Mouse (Mus musculus) thymus, adult 2 months (tissue): ENCODE data around the gene Iltifb. TPM values are rescaled to one million over a fixed set of nuclear protein-coding genes. Genes with fewer than 3 reads are reported as not detected.
"Not testable (repeated sequence)": the region's sequence is repeated elsewhere in the genome, so short reads cannot be mapped to it uniquely, and the experiment has no call there.

Source experiments
- DNase-seq: peaks from one replicate; pipeline ENCODE4 v3.0.0; 2021
- H3K27ac ChIP-seq: fragments of 200-500 bp; 2 replicates; pipeline ENCODE4 v1.5.1; 2012; ENCODE audit warnings: low read length, control low read depth; ENCODE audit not compliant: control insufficient read depth, insufficient read depth
- H3K27me3 ChIP-seq: fragments of 200-500 bp; 2 replicates; pipeline ENCODE4 v1.6.1; 2012; ENCODE audit warnings: mild to moderate bottlenecking, low read length, moderate library complexity, mixed read lengths; ENCODE audit not compliant: control insufficient read depth, insufficient read depth
- H3K36me3 ChIP-seq: fragments of 200-500 bp; 2 replicates; pipeline ENCODE4 v1.6.1; 2012; ENCODE audit warnings: mild to moderate bottlenecking, low read length, moderate library complexity; ENCODE audit not compliant: control insufficient read depth, insufficient read depth
- H3K4me1 ChIP-seq: fragments of 200-500 bp; replicated peaks from 2 replicates; pipeline ENCODE4 v1.6.1; 2012; ENCODE audit warnings: low read length; ENCODE audit not compliant: control insufficient read depth, insufficient read depth
- H3K4me3 ChIP-seq: fragments of 200-500 bp; 2 replicates; pipeline ENCODE4 v1.5.1; 2012; ENCODE audit warnings: mild to moderate bottlenecking, low read length, control low read depth, moderate library complexity; ENCODE audit not compliant: control insufficient read depth, insufficient read depth
- CTCF ChIP-seq: fragments of 200-500 bp; IDR thresholded peaks from 2 replicates; pipeline ENCODE4 v1.5.1; 2012; ENCODE audit warnings: mild to moderate bottlenecking, control low read depth, low read length, moderate library complexity, borderline replicate concordance; ENCODE audit not compliant: control insufficient read depth, poor library complexity, insufficient read depth; ENCODE audit errors: extremely low read depth
- POLR2A ChIP-seq: fragments of 200-500 bp; IDR thresholded peaks from 2 replicates; pipeline ENCODE4 v1.6.1; 2012; ENCODE audit warnings: mild to moderate bottlenecking, low read length, control low read depth, moderate library complexity; ENCODE audit not compliant: control insufficient read depth, poor library complexity, insufficient read depth; ENCODE audit errors: extremely low read depth
- WGBS: fragments of 180-500 bp; shearing (Covaris S2); methylation state at CpG from one replicate; pipeline ENCODE4 v1.1.7; 2018; 5-methylcytosine and 5-hydroxymethylcytosine counted together
- polyA plus RNA-seq: library from polyadenylated mRNA; depleted of rRNA; stranded (reverse); fragments of >200 nt; gene quantifications from 2 replicates; pipeline ENCODE4 v1.2.3, GENCODE M21; 2012; rRNA removed

Gene Iltifb
- polyA plus RNA-seq, 1 experiment: not detected

DNA sequence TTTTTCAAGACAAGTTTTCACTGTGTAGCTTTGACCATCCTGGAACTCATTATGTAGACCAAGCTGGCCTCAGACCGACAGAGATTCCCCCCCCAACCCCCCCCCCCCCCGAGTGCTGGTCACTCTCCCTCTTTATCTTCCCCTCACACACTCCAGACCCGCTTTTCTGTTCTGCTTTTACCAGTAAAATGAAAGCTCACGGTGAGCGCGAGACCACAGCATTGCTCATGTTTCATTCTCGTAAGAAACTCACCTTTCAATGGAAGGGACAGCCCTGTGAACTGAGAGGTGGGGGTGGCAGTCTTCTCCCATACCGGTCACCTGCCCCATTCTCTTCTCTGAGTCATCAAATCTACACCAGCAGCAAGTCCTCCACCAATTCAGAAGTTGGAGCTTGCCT lies 26.0 kb downstream of the Iltifb start:
- not testable (repeated sequence) for H3K27ac ChIP-seq, H3K4me3 ChIP-seq, H3K36me3 ChIP-seq, H3K27me3 ChIP-seq, DNase-seq, H3K4me1 ChIP-seq
- 41% methylated on average over 3 of the region's 8 CpGs for WGBS

- H3K36me3 ChIP-seq: not testable (repeated sequence)
Measured at GRCm38 (mm10) chr10:118258388-118258787, 36.5 kb downstream of the Iltifb start, which contains the start of gene Gm32802. TSS of gene Gm32802 (plus strand) at chr10:118258688.

GRCm38 (mm10) chr10:118250852-118251295 lies 44.0 kb downstream of the Iltifb start:
- no peak overlapping the region for H3K4me3 ChIP-seq
- H3K4me1 ChIP-seq: no peaks in the 10 kb centered on the region
- whole genome bisulfite sequencing: 45% methylated on average over 10 of the region's 10 CpGs
- no peaks in the 10 kb centered on the region for H3K27me3 ChIP-seq
- peak; percentile 39 for DNase-seq
- H3K36me3 ChIP-seq: no peaks in the 10 kb centered on the region
- no peak overlapping the region for H3K27ac ChIP-seq
- TF ChIP-seq POLR2A: no peak
- TF ChIP-seq CTCF: peak; percentile 42; the same call in 1 of the 2 replicates

More at GRCm38 (mm10) chr10:118258388-118258787, 36.5 kb downstream of the Iltifb start, which contains the start of gene Gm32802:
- not testable (repeated sequence) for H3K4me1 ChIP-seq, H3K27ac ChIP-seq, H3K4me3 ChIP-seq, DNase-seq, H3K27me3 ChIP-seq
- no CpG with 5 or more reads among the region's 13 CpGs for WGBS

DNA sequence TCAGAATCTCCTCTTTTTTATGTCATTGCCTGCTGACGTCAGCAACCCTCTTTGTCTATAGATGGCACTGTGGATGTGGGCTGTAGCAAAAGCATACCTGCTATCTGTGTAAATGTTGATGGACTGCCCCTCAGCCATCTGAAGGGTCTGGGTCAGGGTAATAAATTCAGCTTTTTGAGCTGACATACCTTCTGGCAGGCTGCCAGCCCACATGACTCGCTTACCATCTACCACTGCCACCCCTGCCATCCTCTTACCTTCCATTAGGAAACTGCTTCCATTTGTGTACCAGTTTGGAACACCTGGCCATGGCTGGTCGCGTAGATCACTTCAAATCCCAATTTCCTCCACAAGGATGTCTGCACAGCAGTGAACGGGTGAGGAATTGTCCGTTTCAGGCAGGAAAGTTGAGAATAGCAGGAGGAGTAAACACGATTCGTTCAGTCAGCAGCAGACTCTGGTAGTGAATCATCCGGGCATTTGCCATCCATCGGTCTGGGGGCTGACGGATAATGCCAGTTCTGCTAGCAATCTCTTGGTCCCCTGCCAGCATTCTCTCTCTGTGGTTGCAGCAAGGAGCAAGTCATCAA lies 45.7 kb downstream of the Iltifb start:
- not testable (repeated sequence) for DNase-seq, H3K27ac ChIP-seq, H3K27me3 ChIP-seq, H3K4me1 ChIP-seq, H3K4me3 ChIP-seq, H3K36me3 ChIP-seq
- WGBS: 78% methylated on average over 11 of the region's 11 CpGs

DNA sequence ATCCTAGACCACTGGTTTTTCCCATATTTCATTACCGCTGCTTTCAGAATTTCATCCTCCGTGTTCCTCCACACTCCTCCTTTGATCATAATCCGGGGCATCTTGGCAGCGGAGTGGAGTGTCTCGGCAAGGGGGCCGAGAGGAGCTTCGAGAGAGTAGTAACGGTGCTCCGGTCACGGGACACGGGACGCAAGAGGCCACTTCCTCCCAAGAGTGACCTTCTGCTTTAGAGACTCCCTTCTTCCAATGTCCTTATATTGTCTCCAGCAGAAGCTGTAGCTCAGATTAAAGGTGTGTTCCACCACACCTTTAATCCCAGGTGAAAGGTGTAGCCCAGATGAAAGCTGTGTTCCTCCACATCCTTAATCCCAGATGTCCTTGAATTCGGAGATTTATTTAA lies 54.2 kb downstream of the Iltifb start, which contains the start of gene Gm32717:
Gm32717 (minus strand) TSS at position 101 of the 400 bp plus-strand sequence.
- H3K27me3 ChIP-seq: not testable (repeated sequence)

More for the DNA sequence above, 54.2 kb downstream of the Iltifb start, which contains the start of gene Gm32717:
- no CpG with 5 or more reads among the region's 13 CpGs for WGBS
- not testable (repeated sequence) for H3K27ac ChIP-seq, H3K36me3 ChIP-seq, H3K4me1 ChIP-seq, DNase-seq, H3K4me3 ChIP-seq

Other genes starting within 250 kb of the Iltifb start
- gene Mdm1, start 153.2 kb downstream of the Iltifb start, polyA plus RNA-seq: 23.3 and 34.8 TPM in 2 replicates
- gene Il22, start 90.1 kb downstream of the Iltifb start, polyA plus RNA-seq: 0.20 TPM in 1 of 2 replicates, not detected in the other
- not detected in 2 replicates for gene Gm32717, start 54.3 kb downstream of the Iltifb start, polyA plus RNA-seq
- gene Gm32802, start 36.4 kb downstream of the Iltifb start, polyA plus RNA-seq: not detected in 2 replicates
- gene Gm9040, start 31.9 kb upstream of the Iltifb start, polyA plus RNA-seq: not detected in 2 replicates
- gene Gm9044, start 37.4 kb upstream of the Iltifb start, polyA plus RNA-seq: not detected in 2 replicates
- gene Gm9045, start 42.8 kb upstream of the Iltifb start, polyA plus RNA-seq: 0.05 TPM in 1 of 2 replicates, not detected in the other
- gene Gm9046, start 48.2 kb upstream of the Iltifb start, polyA plus RNA-seq: not detected in 2 replicates
- gene Gm9048, start 53.6 kb upstream of the Iltifb start, polyA plus RNA-seq: not detected in 2 replicates
- 0.05 TPM in 1 of 2 replicates, not detected in the other for gene Gm9049, start 59.1 kb upstream of the Iltifb start, polyA plus RNA-seq
- gene Ifng, start 146.0 kb upstream of the Iltifb start, polyA plus RNA-seq: 0.24 TPM in 1 of 2 replicates, not detected in the other